Mouse (Mus musculus) bone marrow, adult 2 months (tissue): ENCODE measurements at regions not wholly inside any gene's neighbourhood (a gene's known extent, or its start where the extent isn't known, plus 50 kb on each side); places are given as distances from the start of the nearest gene placed in this dataset.

Source experiments
- CTCF ChIP-seq: fragments of 200-500 bp; IDR thresholded peaks from 2 replicates; pipeline ENCODE4 v1.5.1; 2011; ENCODE audit warnings: low read length, control low read depth; ENCODE audit not compliant: control insufficient read depth, insufficient read depth
- POLR2A ChIP-seq: fragments of 200-500 bp; IDR thresholded peaks from 2 replicates; pipeline ENCODE4 v1.6.1; 2011; ENCODE audit warnings: low read depth, mild to moderate bottlenecking, control low read depth, low read length, borderline replicate concordance; ENCODE audit not compliant: control insufficient read depth

DNA sequence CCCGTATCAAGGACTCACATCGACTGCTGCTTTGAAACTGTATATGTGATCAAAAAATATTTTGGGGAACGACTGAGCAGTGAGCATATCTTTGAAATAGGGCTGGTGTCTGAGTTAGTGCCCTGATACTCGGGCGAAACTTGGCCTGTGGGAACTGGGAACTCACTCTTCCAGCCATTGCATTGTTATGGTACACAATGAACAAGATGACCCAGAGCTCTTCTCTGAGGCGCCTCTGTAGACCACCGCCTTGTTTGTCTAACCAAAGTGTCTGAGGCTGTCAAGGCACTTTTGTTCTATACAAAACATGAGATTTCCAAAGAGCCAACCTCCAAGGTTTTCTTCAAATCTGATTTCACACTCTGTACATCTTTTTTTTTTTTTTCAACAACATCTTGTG is 201.5 kb downstream of the Cog6 start:
- TF ChIP-seq CTCF, result no peak
- TF ChIP-seq POLR2A, result no peak
